Mouse (Mus musculus): ENCODE measurements at regions not wholly inside any gene's neighbourhood (a gene's known extent, or its start where the extent isn't known, plus 50 kb on each side); places are given as distances from the start of the nearest gene placed in this dataset.

DNA sequence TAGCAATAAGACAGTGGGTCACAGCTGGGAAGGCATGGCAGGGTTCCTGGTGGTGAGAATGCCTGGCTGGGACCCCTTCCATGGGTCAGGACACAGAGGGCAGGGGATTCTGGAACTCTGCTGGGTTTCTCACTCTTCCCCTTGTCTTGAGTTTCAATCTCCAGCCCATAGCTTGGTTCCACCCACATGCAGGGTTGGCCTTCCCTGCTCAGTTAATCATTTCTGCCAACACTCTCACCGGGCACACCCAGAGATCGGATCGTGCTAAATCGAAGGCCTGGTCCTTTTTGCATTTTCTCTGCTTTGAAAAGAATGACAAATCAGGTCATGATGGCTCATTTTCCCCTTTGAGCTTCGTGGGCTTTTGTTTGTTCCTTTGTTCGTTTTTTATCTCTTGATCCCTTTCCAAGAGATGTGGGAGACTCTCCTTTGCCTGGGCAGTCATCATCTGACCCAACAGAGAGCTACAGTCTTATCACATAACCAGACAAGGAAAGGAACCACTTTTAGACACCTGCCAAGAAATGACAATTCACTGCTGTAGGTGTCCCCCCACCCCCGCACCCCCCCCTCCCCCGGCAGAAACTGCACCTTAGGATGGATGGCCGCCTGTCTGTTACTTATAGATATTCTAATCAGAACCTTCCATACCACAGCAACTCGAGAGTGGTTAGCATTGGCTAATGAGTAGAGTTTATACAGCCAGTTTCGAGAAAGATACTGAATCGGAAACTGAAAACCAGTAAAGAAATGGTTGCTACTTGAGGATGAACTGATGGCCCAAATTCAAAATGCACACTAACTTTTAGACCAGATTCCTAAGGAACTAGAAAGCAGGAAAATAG lies 90.4 kb upstream of the Tspan5 start:
- no peak for TF ChIP-seq CEBPB (IDR thresholded peaks at IDR 0.05; ENCODE audit: insufficient read depth, poor library complexity, severe bottlenecking)
- no peak for TF ChIP-seq MYOD1 (IDR thresholded peaks at IDR 0.05; ENCODE audit: control insufficient read depth in 1 of 3, insufficient read length in 2 of 3, low read depth in 2 of 3)
- TF ChIP-seq MYOG (IDR thresholded peaks at IDR 0.05; ENCODE audit: control insufficient read depth in 1 of 3, insufficient read depth in 1 of 3, insufficient read length in 2 of 3, low read depth in 2 of 3) = no peak
- TF ChIP-seq TCF12 (IDR thresholded peaks at IDR 0.05; ENCODE audit: insufficient read depth, poor library complexity, severe bottlenecking) = no peak
- TF ChIP-seq POLR2A (IDR thresholded peaks at IDR 0.05; ENCODE audit: insufficient read length, low read depth) = no peak
- TF ChIP-seq USF1 (IDR thresholded peaks at IDR 0.05; ENCODE audit: low read depth) = no peak
- no peak for TF ChIP-seq SRF (IDR thresholded peaks at IDR 0.05; ENCODE audit: control insufficient read depth, insufficient read length, low read depth)
- no peak for TF ChIP-seq POLR2AphosphoS2 (IDR thresholded peaks at IDR 0.05; ENCODE audit: insufficient read length, low read depth)
- TF ChIP-seq REST (IDR thresholded peaks at IDR 0.05; ENCODE audit: insufficient read depth, insufficient read length) = no peak
- TF ChIP-seq MAX (IDR thresholded peaks at IDR 0.05; ENCODE audit: low read depth) = no peak
- TF ChIP-seq TCF3 (IDR thresholded peaks at IDR 0.05; ENCODE audit: insufficient read length, low read depth) = no peak
- no peak for TF ChIP-seq E2F4 (IDR thresholded peaks at IDR 0.05; ENCODE audit: insufficient read depth)
- no peaks in the 10 kb centered on the region for H3K79me2 ChIP-seq (ENCODE audit: control insufficient read depth, insufficient read depth)
- H3K4me2 ChIP-seq (ENCODE audit: low read depth) = peak overlapping the region; percentile 31
- no peak overlapping the region for H3ac ChIP-seq (ENCODE audit: control insufficient read depth, insufficient read length)
- H3K36me3 ChIP-seq (ENCODE audit: control insufficient read depth, insufficient read depth) = no peaks in the 10 kb centered on the region
- no peak overlapping the region for H3K4me3 ChIP-seq
- no peaks in the 10 kb centered on the region for H3K27me3 ChIP-seq (ENCODE audit: control insufficient read depth, insufficient read depth, insufficient read length)

- Histone ChIP-seq H3K4me2 (ENCODE audit: low read depth) (peak overlapping the region; percentile 31), H3K27me3 (ENCODE audit: control insufficient read depth, insufficient read depth, insufficient read length) (no peaks in the 10 kb centered on the region), H3K79me2 (ENCODE audit: control insufficient read depth, insufficient read depth) (no peaks in the 10 kb centered on the region), H3K4me3 (no peak overlapping the region), H3ac (ENCODE audit: control insufficient read depth, insufficient read length) (no peak overlapping the region), H3K36me3 (ENCODE audit: control insufficient read depth, insufficient read depth) (no peaks in the 10 kb centered on the region)
- TF ChIP-seq E2F4 (IDR thresholded peaks at IDR 0.05; ENCODE audit: insufficient read depth) (no peak), MAX (IDR thresholded peaks at IDR 0.05; ENCODE audit: low read depth) (no peak), POLR2A (IDR thresholded peaks at IDR 0.05; ENCODE audit: insufficient read length, low read depth) (no peak), MYOG (IDR thresholded peaks at IDR 0.05; ENCODE audit: control insufficient read depth in 1 of 3, insufficient read depth in 1 of 3, insufficient read length in 2 of 3, low read depth in 2 of 3) (no peak), TCF3 (IDR thresholded peaks at IDR 0.05; ENCODE audit: insufficient read length, low read depth) (no peak), USF1 (IDR thresholded peaks at IDR 0.05; ENCODE audit: low read depth) (no peak), MYOD1 (IDR thresholded peaks at IDR 0.05; ENCODE audit: control insufficient read depth in 1 of 3, insufficient read length in 2 of 3, low read depth in 2 of 3) (no peak), TCF12 (IDR thresholded peaks at IDR 0.05; ENCODE audit: insufficient read depth, poor library complexity, severe bottlenecking) (no peak), POLR2AphosphoS2 (IDR thresholded peaks at IDR 0.05; ENCODE audit: insufficient read length, low read depth) (no peak), REST (IDR thresholded peaks at IDR 0.05; ENCODE audit: insufficient read depth, insufficient read length) (no peak), CEBPB (IDR thresholded peaks at IDR 0.05; ENCODE audit: insufficient read depth, poor library complexity, severe bottlenecking) (no peak), SRF (IDR thresholded peaks at IDR 0.05; ENCODE audit: control insufficient read depth, insufficient read length, low read depth) (no peak)
Observed at GRCm38 (mm10) chr3:138652206-138652605, 89.8 kb upstream of the Tspan5 start.

- no peaks in the 10 kb centered on the region for H3K36me3 ChIP-seq (ENCODE audit: control insufficient read depth, insufficient read depth)
- no peaks in the 10 kb centered on the region for H3K79me2 ChIP-seq (ENCODE audit: control insufficient read depth, insufficient read depth)
- H3K4me2 ChIP-seq (ENCODE audit: low read depth) = peak overlapping the region; percentile 31
- no peak overlapping the region for H3ac ChIP-seq (ENCODE audit: control insufficient read depth, insufficient read length)
- no peak overlapping the region for H3K4me3 ChIP-seq
- H3K27me3 ChIP-seq (ENCODE audit: control insufficient read depth, insufficient read depth, insufficient read length) = no peaks in the 10 kb centered on the region
- no peak for TF ChIP-seq POLR2A (IDR thresholded peaks at IDR 0.05; ENCODE audit: insufficient read length, low read depth)
- TF ChIP-seq E2F4 (IDR thresholded peaks at IDR 0.05; ENCODE audit: insufficient read depth) = no peak
- no peak for TF ChIP-seq MAX (IDR thresholded peaks at IDR 0.05; ENCODE audit: low read depth)
- no peak for TF ChIP-seq TCF3 (IDR thresholded peaks at IDR 0.05; ENCODE audit: insufficient read length, low read depth)
- TF ChIP-seq REST (IDR thresholded peaks at IDR 0.05; ENCODE audit: insufficient read depth, insufficient read length) = no peak
- TF ChIP-seq MYOD1 (IDR thresholded peaks at IDR 0.05; ENCODE audit: control insufficient read depth in 1 of 3, insufficient read length in 2 of 3, low read depth in 2 of 3) = no peak
- no peak for TF ChIP-seq USF1 (IDR thresholded peaks at IDR 0.05; ENCODE audit: low read depth)
- TF ChIP-seq MYOG (IDR thresholded peaks at IDR 0.05; ENCODE audit: control insufficient read depth in 1 of 3, insufficient read depth in 1 of 3, insufficient read length in 2 of 3, low read depth in 2 of 3) = no peak
- TF ChIP-seq POLR2AphosphoS2 (IDR thresholded peaks at IDR 0.05; ENCODE audit: insufficient read length, low read depth) = no peak
- no peak for TF ChIP-seq TCF12 (IDR thresholded peaks at IDR 0.05; ENCODE audit: insufficient read depth, poor library complexity, severe bottlenecking)
- TF ChIP-seq SRF (IDR thresholded peaks at IDR 0.05; ENCODE audit: control insufficient read depth, insufficient read length, low read depth) = no peak
- no peak for TF ChIP-seq CEBPB (IDR thresholded peaks at IDR 0.05; ENCODE audit: insufficient read depth, poor library complexity, severe bottlenecking)
Observed at GRCm38 (mm10) chr3:138652685-138653084, 89.3 kb upstream of the Tspan5 start.

- no peaks in the 10 kb centered on the region for H3K79me2 ChIP-seq (ENCODE audit: control insufficient read depth, insufficient read depth)
- TF ChIP-seq MYOD1 (IDR thresholded peaks at IDR 0.05; ENCODE audit: control insufficient read depth in 1 of 3, insufficient read length in 2 of 3, low read depth in 2 of 3) (no peak), SRF (IDR thresholded peaks at IDR 0.05; ENCODE audit: control insufficient read depth, insufficient read length, low read depth) (no peak), MYOG (IDR thresholded peaks at IDR 0.05; ENCODE audit: control insufficient read depth in 1 of 3, insufficient read depth in 1 of 3, insufficient read length in 2 of 3, low read depth in 2 of 3) (no peak), CEBPB (IDR thresholded peaks at IDR 0.05; ENCODE audit: insufficient read depth, poor library complexity, severe bottlenecking) (no peak), POLR2AphosphoS2 (IDR thresholded peaks at IDR 0.05; ENCODE audit: insufficient read length, low read depth) (no peak), MAX (IDR thresholded peaks at IDR 0.05; ENCODE audit: low read depth) (no peak), TCF12 (IDR thresholded peaks at IDR 0.05; ENCODE audit: insufficient read depth, poor library complexity, severe bottlenecking) (no peak), E2F4 (IDR thresholded peaks at IDR 0.05; ENCODE audit: insufficient read depth) (no peak), POLR2A (IDR thresholded peaks at IDR 0.05; ENCODE audit: insufficient read length, low read depth) (no peak)
- H3K4me2 ChIP-seq (ENCODE audit: low read depth) = no peak overlapping the region
- H3K4me3 ChIP-seq = no peak overlapping the region
- H3K36me3 ChIP-seq (ENCODE audit: control insufficient read depth, insufficient read depth) = no peaks in the 10 kb centered on the region
- no peaks in the 10 kb centered on the region for H3K27me3 ChIP-seq (ENCODE audit: control insufficient read depth, insufficient read depth, insufficient read length)
- no peak overlapping the region for H3ac ChIP-seq (ENCODE audit: control insufficient read depth, insufficient read length)
Observed at GRCm38 (mm10) chr3:138653549-138654246, 88.3 kb upstream of the Tspan5 start.

All from myocyte (in vitro differentiated cells).